Mouse (Mus musculus) brain, adult 2 months (tissue): ENCODE data around the gene Dll1.

Experiments used
- DNase-seq: peaks from one replicate; pipeline ENCODE4 v3.0.0; 2011; ENCODE audit warnings: low read depth, low spot score

Dll1 gene

DNA sequence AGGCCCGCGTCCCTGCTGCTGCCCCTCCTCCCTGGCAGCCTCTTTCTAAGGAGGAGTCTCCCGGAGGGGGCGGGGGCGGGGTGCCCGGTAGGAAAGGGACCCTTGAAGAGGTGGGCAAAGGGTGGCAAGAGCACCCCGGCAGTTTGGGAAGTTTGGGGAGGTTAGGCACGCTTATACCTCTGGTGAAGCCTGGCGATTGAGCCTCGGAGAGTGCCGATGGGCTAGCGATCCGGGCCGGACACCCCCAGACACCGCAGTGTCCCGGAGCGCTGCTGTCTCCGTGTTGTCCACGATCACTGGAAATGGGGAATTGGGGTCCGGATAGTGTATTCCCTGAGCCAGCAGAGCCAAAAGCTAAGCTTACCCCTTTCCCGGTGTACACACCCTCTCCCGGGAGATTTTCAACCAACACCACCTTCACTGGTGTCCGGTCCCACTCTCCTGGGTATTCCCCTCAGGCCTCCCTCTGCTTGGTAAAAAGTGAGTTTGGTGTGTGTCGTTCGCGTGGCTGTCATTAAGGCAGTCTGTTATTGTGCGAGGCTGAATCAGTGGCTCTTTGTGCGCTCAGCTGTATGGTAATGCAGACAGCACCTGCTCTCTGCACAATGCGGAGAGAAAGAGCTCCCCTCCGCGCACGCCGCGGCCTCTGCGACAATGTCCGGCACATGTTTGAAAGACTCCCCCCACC is at the start of gene Dll1:
Dll1 (minus strand) TSS at position 379 of the 688 bp plus-strand sequence.
- peak; percentile 82 for DNase-seq

DNA sequence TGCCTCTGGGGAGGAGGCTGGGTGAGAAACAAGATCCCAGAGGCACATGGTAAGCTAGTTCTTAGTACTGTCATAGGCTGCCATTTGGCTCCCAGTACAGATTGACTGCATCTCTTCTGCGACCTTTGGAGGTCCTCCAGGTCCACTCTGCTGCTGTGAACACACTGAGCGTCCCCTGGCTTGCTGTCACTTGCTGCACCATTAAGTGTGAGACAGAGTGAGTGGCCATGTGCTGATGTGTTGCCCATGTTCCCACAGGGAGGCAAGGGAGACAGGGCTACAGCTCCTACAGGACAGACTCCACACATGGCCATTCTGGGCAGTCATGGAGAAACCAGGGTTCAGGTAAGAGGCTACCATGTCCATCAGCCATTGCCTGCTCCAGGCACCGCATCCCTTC is 49.3 kb upstream of the Dll1 start:
- DNase-seq, result no peak

DNA sequence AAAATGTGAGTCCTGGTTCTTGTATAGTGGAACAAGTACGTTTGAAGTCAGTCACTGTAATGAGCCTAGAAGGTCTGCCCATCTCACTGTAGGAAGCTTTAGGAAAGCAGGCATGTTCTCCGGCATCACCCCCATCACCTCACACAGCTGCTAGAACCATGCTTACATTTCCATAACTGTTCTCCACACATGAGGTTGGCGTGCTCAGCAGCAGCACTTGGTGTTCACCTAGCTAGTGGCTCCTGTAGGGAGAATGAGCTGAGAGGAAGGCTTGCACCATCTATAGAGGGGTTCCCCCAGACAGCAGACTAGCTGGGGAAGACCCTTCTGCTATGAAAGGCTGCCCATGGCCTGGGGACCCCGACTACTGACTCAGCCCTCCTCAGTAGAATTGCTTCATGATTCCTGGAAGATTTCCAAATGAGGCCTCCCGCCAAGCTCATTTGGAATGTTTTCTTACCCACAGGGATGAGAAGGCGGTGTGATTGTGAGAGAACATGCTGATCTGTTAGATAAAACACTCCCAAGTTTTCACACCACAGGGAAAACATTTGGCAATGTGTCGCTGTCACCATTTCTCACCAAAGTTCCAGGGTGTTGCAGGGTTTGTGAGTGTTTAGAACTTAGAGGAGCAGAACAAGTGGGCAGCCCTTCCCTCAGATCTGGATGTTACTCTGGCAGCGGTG is 46.6 kb upstream of the Dll1 start:
- DNase-seq, result peak; percentile 91

DNA sequence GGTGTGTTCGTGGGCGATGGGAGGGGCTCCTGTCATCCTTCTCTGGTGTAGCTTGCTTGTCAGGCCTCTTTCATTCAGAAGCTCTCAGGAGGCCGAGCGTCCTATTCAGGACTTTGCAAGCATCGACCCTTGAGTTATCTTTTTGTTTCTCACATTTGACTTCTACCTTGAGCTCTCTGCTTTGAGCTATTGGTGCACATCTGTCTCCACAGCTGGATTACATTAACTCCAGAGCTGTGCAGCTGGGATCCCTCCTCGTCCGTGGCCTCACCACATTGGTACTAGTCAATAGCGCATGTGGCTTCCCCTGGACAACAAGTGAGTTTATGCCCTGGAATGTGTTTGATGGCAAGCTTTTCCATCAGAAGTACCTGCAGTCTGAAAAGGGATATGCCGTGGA is 46.0 kb upstream of the Dll1 start:
- no peak for DNase-seq

DNA sequence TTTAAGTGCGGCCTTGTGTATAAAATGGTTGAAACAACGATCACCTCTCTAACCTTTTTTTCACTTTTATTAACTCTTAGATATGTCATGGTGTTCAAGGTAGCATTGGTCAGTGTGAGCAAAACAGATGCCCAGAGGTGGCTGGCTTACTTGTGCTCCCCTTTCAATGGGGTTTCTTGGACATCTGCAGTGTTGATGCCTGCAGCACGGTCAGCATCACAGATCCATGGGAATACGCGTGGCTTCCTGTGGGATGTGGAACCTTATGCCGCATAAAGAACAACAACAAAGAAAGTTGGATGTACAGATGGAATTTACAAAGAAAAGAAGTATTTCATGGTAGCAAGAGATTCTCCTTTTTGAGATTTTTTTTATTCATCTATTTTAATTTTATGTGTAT is 44.8 kb upstream of the Dll1 start:
- DNase-seq, result no peak

DNA sequence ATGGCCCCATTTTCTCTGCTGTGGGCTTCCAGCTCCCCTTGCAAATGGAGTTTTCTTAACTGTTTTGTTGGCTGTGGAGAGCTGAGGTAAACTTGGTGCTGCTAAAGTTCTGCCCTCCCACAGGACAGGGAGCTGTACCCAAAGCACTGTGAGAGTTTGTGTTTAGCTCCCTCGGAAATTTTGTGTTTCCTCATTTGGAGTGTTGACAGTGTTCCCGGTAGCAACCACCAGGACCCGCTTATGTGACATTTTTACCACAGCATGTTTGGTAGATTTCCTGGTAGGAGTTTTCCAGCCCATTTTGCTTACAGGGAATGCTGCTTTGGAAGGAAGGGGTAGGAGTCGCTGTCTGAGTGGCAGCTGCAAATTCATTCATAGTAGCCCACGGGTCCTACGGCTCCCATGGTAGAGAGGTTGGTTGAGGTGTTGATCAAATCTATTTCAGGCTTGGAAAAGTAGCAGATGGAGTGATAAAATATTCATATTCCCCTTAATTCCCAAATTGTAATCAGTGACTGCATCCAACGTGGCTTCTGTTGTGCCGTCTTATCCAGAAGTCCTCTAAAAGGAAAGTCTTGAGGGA is 43.4 kb upstream of the Dll1 start:
- peak; percentile 71 for DNase-seq

DNA sequence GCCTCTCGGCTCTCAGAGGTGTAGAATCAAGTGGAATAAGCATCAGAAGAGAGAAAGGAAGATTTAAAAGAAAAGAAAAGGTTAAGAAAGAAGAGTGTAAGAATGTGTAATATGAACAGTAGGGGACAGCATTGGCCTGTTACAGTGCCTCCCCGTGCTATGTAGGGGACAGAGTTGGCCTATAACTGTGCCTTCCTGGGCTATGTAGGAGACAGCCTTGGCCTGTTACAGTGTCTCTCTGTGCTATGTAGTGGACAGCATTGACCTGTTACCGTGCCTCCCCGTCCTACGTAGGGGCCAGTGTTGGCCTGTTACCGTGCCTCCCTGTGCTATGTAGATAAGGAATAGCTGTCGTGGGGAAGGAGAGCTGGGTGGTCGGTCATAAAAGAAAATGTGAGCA is 42.9 kb upstream of the Dll1 start:
- DNase-seq, result no peak

DNA sequence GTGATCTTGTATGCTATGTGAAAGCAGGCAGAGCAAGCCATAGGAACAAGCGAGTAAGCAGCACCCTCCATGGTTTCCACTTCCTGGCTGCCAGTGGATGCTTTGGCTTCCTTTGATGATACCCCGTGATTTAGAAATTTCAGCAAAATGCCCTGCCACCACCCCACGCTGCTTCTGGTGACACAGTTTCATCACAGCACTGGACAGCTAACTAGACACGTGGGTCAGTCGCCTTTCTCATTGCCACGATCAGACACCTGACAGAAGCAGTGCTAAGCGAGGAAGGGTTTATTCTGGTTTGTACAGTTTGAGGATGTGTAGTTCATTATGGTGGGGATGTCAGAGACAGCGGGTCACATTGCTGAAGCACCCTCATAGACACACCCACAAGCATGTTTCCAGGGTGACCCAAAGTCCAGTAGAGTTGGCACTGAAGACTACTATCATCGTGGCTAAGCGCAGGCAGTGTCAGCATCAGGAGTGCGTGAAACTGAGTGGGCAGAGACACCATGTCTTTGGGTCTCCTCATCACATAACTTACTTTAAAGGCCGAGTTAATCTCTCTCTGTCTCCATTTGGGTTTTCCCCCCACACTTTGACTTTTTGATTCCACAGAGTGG is 40.0 kb upstream of the Dll1 start:
- no peak for DNase-seq

DNA sequence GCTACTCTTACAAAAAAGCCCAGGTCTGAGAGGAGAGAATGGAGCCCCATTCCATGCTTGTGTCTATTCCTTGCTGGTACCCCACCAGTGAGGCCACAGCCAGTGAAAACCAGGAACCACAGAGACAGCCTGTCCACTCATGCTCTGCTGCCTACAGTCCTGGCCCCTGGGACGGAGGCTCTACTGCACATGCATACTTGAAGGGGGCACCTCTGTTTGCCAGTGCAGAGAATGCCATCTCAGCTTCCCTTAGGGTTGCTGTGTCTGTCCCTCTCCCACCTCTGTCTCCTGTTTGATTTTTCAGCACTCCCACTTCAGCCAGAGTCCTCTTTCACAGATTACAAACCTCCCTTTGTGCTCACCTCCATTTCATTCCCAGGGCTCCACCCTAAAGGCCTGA is 34.2 kb upstream of the Dll1 start:
- DNase-seq, result no peak

DNA sequence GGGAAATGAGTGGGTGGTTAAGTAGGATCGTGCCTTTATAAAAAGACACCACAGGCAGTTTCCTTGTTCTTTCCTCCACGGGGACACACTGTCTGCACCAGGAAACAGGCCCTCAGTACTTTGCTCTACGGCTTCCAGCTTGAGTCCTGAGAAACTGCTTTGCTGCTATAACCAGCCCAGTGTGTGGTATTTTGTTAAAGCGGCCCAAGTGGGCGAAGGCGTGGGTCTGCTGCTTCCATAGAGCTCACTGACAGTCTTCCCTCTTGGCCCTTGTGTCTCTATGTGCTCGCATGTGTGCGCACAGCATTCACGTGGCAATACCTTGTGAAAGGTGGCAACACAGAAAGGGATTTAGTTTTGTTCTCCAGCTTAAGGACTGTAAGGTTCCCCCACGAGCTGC is 32.6 kb upstream of the Dll1 start:
- no peak for DNase-seq

DNA sequence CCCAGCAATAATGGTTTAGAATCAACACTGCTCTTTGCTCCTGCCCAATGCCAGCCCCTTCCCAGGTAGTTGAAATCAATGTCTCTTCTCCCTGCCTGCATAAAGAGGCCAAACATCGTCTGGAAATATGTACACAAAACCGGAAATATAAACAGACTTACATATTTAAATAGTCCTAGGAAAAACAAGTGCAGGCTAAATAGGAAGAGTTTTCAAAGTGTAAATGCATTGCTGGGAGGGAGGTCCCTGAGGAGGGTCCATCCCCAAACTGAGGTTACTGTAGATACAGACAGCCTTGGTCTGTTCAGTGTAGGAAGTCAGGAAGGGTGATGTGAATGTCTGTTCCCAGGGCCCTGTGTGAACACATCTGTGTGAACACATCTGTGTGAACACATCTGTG is 29.9 kb upstream of the Dll1 start:
- DNase-seq, result no peak

DNA sequence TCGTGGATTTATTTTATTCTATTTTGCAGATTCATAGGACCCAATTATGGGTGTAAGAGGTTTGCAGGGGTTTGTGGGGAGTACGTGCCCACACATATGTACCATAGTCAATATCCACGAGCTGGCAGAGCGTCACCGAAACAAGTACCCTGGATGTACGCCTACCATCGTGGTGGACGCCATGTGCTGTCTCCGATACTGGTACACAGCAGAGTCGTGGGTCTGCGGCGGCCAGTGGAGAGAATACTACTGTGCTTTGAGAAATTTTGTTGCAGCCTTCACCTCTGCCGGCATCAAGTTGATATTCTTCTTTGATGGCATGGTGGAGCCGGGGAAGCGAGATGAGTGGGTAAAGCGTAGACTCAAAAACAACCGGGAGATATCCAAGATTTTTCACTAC is 25.0 kb upstream of the Dll1 start:
- no peak for DNase-seq

DNA sequence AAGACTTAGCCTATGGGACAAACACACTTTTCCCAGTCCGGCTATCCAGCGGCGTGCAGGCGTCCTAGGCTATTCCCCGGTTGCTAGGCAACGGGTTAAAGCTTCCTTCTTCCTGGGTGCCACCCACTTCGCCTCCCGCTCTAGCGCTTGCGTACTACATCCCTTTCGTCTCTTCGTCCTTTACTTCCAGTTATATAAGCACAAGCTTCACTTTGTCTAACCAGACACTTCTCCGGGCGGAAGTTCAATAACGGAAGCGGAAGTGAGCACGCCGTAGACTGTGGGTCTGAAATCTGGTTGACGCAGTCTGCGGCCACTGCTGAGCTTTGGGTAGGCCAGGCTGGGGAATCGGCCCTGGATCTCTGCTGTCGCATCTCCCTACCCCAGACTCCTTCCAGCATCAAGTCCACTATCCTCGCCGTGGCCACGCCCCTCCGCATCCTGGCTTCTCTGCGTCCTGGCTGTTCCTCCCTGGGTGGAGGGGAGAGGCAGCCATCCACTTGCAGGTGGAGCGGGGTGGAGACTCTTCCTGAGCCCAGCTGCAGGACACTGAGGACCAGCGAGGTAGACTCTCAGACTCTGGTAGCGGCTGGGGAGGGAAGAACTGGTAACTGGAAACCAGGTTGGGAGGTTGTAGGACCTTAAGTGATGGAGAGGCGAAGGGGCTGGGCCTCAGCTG is 19.5 kb upstream of the Dll1 start, which contains the start of gene Fam120b:
Fam120b (plus strand) TSS at position 206 of the 679 bp plus-strand sequence.
- DNase-seq, result peak; percentile 99

DNA sequence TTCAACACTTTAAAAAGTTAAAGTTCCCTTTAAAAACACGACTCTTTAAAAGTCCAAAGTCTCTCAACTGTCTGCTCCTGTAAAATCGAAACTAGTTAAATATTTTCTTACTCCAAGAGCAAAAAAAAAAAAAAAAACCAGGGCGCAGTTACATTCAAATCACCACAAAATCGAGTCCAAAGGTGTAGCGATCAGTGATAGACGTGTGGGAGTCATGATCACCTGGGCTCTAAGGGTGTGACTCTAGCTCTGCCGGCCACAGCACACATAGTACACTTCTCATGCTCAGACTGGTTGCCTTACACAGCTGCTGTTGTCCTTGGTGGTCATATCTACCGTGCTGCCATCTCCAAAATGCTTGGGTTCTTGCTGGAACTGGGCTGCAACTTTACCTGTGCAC is 12.7 kb upstream of the Dll1 start:
- DNase-seq, result no peak

DNA sequence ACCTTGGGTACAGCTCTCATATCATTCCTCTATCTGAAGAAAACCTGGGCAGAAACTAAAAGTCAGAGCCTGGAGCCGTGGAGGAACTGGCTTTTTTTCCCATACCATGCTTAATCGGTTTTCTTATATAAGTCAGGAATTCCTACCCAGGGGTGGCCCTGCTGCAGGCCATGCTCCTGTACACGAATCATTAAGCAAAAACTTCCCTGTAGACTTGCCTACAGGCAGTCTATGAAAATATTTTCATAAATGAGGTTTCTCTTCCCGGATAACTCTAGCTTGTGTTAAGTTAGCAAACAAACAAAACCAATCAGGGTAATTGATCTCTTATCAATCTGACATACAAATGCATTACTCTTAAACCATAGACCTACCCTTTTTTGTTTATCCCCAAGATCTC is 12.2 kb upstream of the Dll1 start:
- DNase-seq, result no peak

DNA sequence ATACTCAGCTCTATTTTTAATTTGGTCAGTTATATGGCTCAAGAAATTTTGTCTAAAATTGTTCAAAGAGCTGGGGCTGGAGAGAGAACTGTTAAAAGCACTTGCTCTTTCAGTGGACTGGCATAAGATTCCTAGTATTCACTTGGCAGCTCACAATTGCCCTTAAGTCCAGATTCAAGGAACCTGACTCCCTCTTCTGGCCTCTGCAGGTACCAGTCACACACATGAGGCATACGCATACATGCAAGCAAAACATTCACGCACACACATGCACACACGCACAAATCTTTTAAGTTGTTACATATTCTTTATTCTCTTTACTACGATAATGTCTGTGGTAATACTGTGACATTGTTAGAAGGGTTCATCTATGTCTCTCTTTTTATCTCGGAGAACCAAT is 6.7 kb upstream of the Dll1 start:
- no peak for DNase-seq

DNA sequence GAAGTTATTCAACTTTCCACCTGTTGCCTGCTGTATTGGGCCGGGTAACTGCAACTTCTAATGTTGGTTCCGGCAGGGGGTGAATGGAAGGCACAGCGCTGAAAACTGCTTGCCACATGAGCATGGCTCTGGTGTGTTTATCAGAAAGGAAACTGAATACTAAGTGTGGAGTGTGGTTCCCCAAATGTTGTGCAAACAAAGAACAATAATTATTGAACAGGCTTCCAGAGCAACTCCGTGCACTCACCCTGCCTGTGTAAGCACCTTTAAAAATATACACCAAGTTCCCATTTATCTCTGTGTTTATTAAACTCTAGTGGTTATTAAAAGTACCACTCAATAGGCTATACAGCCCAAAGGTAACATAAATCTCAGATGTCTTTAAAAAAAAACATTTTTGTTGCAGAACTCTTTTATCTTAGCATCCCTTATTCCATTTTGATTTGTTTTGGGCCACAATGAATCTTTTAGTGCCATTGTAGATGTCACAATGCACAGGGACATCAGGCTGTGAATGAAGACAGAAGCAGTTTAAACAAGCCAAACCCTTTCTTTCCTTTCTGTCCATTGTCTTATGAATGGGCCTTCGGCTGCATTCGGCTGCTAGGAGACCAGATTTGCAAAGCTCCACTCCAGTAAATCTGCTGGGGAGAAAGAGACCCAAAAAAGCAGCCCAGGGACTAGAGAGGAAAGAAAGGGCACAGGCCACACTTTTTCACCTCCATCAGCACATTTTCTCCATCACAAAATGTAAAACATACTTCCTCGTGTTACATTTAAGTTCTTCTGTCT is 5.4 kb upstream of the Dll1 start:
- peak; percentile 25 for DNase-seq

DNA sequence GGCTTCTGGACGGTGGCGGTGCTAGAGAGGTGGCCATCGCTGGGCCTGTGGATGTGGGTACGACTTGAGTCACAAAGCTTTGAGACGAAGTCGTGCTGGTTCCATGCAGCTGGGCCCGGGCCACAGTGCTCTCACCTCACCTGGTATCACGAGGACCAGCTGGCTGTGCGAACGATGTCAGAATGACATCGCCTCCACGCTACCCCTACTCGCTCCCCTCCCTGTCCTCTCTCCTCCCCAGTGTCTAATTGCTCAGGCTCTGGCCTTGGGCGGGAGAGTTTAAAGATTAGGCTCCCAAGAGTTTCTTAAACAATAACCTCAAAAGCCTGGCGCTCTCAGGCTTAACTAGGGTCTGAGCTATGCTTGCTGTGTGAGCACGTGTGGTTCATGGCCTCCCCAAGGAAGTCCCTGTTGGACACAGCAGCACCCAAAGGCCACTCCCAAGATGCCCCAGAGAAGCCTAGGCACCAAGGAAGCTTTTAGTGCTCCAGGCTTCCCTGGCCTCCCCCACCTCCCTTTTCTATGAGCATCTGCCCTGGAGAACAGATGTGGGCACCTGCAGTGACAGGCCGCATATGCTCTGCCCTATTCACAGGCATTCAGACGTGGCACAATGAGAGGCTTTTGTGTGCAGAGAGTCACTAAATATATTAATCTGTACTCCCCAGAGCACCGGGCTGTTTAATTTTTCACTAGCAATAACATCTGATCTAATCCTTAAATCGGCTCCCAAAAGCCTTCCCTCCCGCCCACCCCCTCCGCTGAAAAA is 4.6 kb upstream of the Dll1 start:
- DNase-seq, result no peak

DNA sequence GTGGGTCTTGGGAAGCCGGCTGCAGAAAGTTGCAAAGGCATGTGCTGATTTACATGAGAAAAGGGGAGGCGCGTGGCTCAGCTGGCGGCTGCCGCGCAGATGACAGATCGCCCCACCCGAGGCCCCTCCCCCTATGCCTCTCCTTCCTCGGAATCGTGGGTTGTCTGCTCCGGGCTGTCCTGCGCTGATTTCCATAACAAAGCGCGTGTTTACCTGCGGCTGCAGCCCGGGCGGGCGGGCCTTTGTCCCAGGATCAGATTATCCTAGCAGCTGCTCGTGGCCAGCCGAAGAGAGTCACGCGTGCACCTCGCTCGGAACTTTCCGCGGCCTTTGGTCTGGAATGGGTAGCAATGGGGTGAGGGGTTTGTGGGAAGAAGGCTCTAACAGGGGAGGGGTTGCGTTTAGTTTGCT is 4.0 kb upstream of the Dll1 start:
- peak; percentile 72 for DNase-seq

DNA sequence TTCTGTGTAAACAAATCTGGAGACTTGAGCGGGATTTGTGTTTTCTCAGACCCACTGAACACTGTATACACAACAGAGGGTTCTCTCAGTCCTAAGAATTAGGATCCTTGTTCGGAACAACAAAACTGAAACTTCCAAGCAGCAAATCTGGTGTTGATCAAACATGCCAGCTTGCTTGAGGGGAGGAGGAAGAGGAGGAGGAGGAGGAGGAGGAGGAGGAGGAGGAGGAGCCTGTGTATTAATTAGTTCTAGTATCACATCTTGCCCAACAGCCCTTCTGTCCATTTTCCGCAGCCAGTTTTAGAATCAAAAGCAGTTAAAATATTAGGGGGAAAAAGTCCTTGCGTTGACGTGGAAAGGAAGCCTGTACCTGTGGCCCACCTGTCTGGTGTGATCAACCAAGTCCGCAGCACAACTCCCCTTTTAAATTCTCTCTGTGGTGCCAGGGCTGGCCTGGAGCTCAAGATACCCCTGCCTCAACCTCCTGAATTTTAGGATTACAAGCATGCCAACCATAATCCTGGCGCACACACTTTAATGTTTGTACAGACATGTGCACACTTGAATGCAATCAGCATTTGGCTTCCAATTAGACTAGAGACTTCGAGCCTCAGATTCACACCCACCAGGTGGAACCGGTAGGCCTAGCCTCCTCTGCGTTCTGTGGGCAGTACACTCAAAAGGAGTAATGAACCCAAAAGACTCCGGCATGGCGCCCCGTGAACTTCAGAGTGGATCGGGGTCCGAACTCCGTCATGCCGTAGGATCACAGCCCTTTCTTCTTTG is 3.3 kb upstream of the Dll1 start:
- no peak for DNase-seq
